Mouse (Mus musculus) kidney, embryonic 14.5 days (tissue): ENCODE measurements around the gene Llgl2. TPM values are rescaled to one million over a fixed set of nuclear protein-coding genes. Genes with fewer than 3 reads are reported as not detected.

Experiments used
- ATAC-seq: fragments of 200-750 bp; cut with Nextera tagmentation; 2 replicates; pipeline ENCODE4 v1.8.0; 2017; ENCODE audit warnings: moderate number of reproducible peaks, mild to moderate bottlenecking, moderate TSS enrichment, moderate library complexity; ENCODE audit not compliant: low FRiP score, low TSS enrichment
- H3K27ac ChIP-seq: fragments of 300-500 bp; sonication (generic); 2 replicates; pipeline ENCODE4 v1.5.1; 2014; ENCODE audit warnings: low read depth, mild to moderate bottlenecking, low read length, moderate library complexity, mixed read lengths
- H3K27me3 ChIP-seq: fragments of 300-500 bp; sonication (generic); 2 replicates; pipeline ENCODE4 v1.6.1; 2014; ENCODE audit warnings: mild to moderate bottlenecking, low read length; ENCODE audit not compliant: control insufficient read depth, insufficient read depth
- H3K36me3 ChIP-seq: fragments of 300-500 bp; sonication (generic); 2 replicates; pipeline ENCODE4 v1.6.1; 2014; ENCODE audit warnings: low read length, mixed read lengths; ENCODE audit not compliant: control insufficient read depth, insufficient read depth
- H3K4me1 ChIP-seq: fragments of 300-500 bp; sonication (generic); 2 replicates; pipeline ENCODE4 v1.6.1; 2014; ENCODE audit warnings: low read length, mixed read lengths; ENCODE audit not compliant: control insufficient read depth, insufficient read depth
- H3K4me2 ChIP-seq: fragments of 300-500 bp; sonication (generic); replicated peaks from 2 replicates; pipeline ENCODE4 v1.6.1; 2014; ENCODE audit warnings: low read depth, mild to moderate bottlenecking, low read length
- H3K4me3 ChIP-seq: fragments of 300-500 bp; sonication (generic); 2 replicates; pipeline ENCODE4 v1.5.1; 2014; ENCODE audit warnings: mild to moderate bottlenecking, low read length
- H3K9ac ChIP-seq: fragments of 300-500 bp; sonication (generic); 2 replicates; pipeline ENCODE4 v1.6.1; 2014; ENCODE audit warnings: low read depth, mild to moderate bottlenecking, low read length, moderate library complexity
- H3K9me3 ChIP-seq: fragments of 300-500 bp; sonication (generic); 2 replicates; pipeline ENCODE4 v1.6.1; 2016; ENCODE audit warnings: low read length; ENCODE audit not compliant: control insufficient read depth
- WGBS: fragments of 180-500 bp; shearing (Covaris S2); extraction: QIAGEN DNeasy Blood & Tissue Kit; methylation state at CpG from one replicate; pipeline ENCODE4 v1.1.7; 2014; 5-methylcytosine and 5-hydroxymethylcytosine counted together
- polyA plus RNA-seq: library from polyadenylated mRNA; unstranded; fragments of >200 nt; fragmentation: Nextera tagmentation; extraction: Ambion mirVana; gene quantifications from 2 replicates; pipeline ENCODE4 v1.2.1, GENCODE M21; 2014

Gene Llgl2
- polyA plus RNA-seq, 1 experiment from 2014 or later: 28.7 TPM

DNA sequence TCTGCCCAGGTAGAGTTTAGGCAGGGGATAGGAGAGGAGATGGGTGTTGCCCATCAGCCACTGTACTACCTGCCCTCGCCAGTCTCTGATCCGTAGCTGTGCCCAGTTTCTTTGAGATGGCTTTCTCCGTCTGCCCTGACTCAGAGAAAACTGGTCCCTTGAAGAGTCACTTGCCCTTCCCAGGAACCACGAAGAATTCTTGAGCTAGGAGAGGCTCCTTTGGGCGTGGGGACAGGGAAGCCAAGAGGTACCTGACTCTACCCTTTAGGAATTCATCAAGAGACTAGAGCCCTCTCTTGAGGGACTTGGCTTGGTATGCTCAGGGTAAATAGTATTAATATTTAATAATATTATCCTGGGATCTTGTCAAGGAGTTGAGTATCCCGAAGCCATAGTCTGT is 3.8 kb downstream of the Llgl2 start:
- Histone ChIP-seq H3K36me3 (no peaks in the 10 kb centered on the region), H3K27me3 (no peaks in the 10 kb centered on the region), H3K4me1 (peaks cover 46% of the 10 kb centered on the region), H3K9me3 (no peaks in the 10 kb centered on the region), H3K27ac (no peak overlapping the region), H3K9ac (no peak overlapping the region), H3K4me3 (no peak overlapping the region), H3K4me2 (no peak overlapping the region)
- no peak for ATAC-seq
- WGBS: 92% methylated on average over 6 of the region's 6 CpGs

DNA sequence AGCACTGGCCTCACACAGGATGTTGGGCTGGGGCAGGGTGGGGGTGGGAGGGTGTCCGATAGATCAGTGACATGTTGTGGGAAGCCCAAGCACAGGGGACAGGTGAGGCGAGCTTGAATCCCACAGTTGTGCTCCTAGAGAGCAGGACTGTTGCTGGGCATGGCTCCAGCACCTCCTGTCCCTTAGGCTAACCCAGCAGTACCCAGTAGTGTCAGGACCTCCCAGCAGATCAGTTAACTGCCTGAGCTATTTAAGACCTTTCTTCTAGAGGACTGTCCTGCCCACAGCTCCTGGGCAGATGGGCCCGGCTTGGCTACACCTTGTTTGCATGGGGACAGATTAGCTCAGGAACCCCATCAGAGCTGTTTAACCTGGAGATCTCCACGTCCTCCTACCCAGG is 5.2 kb downstream of the Llgl2 start:
- Histone ChIP-seq H3K9me3 (no peaks in the 10 kb centered on the region), H3K36me3 (no peaks in the 10 kb centered on the region), H3K4me3 (no peak overlapping the region), H3K27me3 (no peaks in the 10 kb centered on the region), H3K4me2 (no peak overlapping the region), H3K9ac (no peak overlapping the region), H3K4me1 (peaks cover 60% of the 10 kb centered on the region), H3K27ac (no peak overlapping the region)
- WGBS: 53% methylated on average over 4 of the region's 4 CpGs
- no peak for ATAC-seq

DNA sequence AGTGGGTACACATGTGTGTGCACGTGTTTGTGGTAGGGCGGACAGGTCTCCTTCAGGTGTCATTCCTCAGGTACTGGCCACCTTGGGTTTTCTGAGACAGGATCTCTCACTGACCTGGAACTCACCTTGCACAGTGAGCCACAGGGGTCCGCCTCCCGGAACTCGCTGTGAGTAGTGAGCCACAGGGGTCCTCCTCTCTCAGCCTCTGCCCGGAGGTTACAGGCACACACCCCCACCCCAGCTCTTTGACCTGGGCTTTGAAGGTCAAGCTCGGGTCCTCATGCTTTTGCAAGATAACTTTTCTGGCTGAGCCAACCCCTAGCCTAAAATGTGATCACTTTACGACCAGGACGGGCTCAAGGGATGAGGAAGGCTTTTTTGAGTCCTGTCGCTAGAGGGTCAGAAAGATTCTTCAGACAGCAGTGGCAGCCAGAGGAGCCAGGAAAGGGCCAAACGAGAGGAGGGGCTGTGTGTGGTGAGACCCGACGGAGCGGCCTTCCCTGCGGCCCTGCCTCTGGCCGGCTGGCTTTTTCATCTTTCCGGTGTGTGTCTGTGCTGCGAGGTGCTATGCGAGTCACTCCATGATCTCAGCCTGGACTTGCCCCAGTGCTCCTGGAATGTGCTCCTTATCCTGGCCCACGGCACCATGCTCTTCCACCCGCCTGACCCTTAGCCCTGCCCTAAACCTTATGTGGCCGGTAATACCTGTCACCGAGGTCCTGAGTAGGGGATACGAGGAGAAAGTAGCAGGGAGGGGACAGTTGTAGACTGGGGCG is 6.9 kb downstream of the Llgl2 start:
- Histone ChIP-seq H3K4me3 (no peak overlapping the region), H3K4me2 (peak overlapping the region; percentile 10; the same call in 1 of the 2 replicates), H3K9me3 (no peaks in the 10 kb centered on the region), H3K9ac (no peak overlapping the region; the same call in 1 of the 2 replicates), H3K4me1 (peaks cover 66% of the 10 kb centered on the region), H3K36me3 (no peaks in the 10 kb centered on the region), H3K27me3 (no peaks in the 10 kb centered on the region), H3K27ac (peak overlapping the region; percentile 90; the same call in 1 of the 2 replicates)
- ATAC-seq: peak; percentile 17; the same call in 1 of the 2 replicates
- 19% methylated on average over 25 of the region's 25 CpGs for WGBS

DNA sequence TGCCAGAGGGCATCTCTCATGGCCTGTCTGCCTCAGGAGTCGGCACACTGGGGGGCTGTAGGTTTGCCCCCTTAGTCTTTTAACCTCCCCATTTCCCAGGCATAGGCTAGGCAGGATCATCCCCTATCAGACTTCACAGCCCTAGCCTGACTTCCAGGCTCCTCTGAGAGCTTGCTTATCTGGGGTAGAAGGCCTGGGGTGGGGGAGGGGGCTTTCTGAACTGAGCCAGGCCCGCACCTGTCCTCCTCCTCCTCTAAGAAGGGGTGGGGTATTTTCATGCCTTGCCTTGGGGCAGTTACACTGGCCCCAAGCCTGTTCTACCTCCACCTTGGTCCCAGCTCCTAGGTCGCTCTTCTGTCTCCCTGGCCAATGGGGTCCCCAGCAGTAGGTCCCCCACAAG is 7.7 kb downstream of the Llgl2 start:
- peaks cover 66% of the 10 kb centered on the region for H3K4me1 ChIP-seq
- H3K27ac ChIP-seq: peak overlapping the region; percentile 90
- H3K4me2 ChIP-seq: no peak overlapping the region
- no peaks in the 10 kb centered on the region for H3K9me3 ChIP-seq
- no peak overlapping the region for H3K4me3 ChIP-seq
- WGBS: 30% methylated on average over 3 of the region's 3 CpGs
- ATAC-seq: peak; percentile 5; the same call in 1 of the 2 replicates
- no peak overlapping the region; the same call in 1 of the 2 replicates for H3K9ac ChIP-seq
- H3K27me3 ChIP-seq: no peaks in the 10 kb centered on the region
- no peaks in the 10 kb centered on the region for H3K36me3 ChIP-seq

DNA sequence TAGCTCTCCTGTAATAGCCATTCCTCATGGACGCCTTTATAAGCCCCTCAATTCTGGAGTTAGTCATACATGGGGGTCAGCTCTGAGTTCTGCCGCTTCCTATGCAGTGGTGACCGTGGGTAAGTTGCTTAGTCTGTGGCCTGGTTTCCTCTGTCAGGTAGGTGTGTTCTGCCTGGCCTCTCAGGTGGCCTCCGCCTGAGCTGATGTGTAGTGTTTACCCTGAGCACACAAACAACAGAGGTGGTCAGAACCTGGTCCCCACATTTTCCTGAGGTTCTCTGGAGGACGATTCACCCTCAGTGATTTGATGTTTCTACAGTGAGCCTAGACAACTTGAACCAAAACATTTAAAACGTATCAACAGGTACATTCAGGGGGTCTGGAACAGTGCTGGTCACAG is 8.2 kb downstream of the Llgl2 start:
- Histone ChIP-seq H3K27ac (peak overlapping the region; percentile 90), H3K9me3 (no peaks in the 10 kb centered on the region), H3K4me1 (peaks cover 70% of the 10 kb centered on the region), H3K9ac (no peak overlapping the region), H3K36me3 (no peaks in the 10 kb centered on the region), H3K4me3 (no peak overlapping the region), H3K27me3 (no peaks in the 10 kb centered on the region), H3K4me2 (peak overlapping the region; percentile 23; the same call in 1 of the 2 replicates)
- ATAC-seq: no peak
- WGBS: 50% methylated on average over 6 of the region's 6 CpGs

DNA sequence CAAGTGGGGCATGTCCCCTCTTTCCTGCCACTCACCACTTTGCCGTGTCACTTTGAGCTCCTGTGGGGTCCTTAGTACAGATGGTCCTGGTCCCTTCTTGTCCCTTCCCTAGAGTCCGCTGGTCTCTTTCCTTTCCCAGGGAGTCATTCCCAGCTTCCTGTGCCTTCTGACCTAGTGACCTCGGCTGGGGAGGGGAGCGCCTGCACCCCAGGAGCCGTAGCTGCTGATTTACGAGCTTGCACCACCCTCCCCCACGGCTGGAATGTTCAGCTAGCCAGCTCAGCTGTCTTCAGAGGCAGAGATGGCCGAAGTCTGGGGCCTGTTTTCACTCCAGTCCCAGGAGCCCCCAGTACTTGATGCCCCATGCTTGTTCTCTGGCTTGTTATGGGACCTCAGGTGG is 8.7 kb downstream of the Llgl2 start:
- Histone ChIP-seq H3K9ac (0 out of 2 replicates have a peak overlapping the region, but pooled peaks have one; percentile 5), H3K9me3 (no peaks in the 10 kb centered on the region), H3K36me3 (no peaks in the 10 kb centered on the region), H3K27ac (peak overlapping the region; percentile 90), H3K4me3 (no peak overlapping the region), H3K27me3 (no peaks in the 10 kb centered on the region), H3K4me2 (peak overlapping the region; percentile 23), H3K4me1 (peaks cover 71% of the 10 kb centered on the region)
- peak; percentile 22 for ATAC-seq
- 0% methylated on average over 8 of the region's 8 CpGs for WGBS

- WGBS: 13% methylated on average over 8 of the region's 8 CpGs
- Histone ChIP-seq H3K4me1 (peaks cover 71% of the 10 kb centered on the region), H3K4me3 (no peak overlapping the region), H3K9me3 (no peaks in the 10 kb centered on the region), H3K27me3 (no peaks in the 10 kb centered on the region), H3K36me3 (no peaks in the 10 kb centered on the region), H3K9ac (peak overlapping the region; percentile 5; the same call in 1 of the 2 replicates), H3K27ac (peak overlapping the region; percentile 90), H3K4me2 (peak overlapping the region; percentile 23; the same call in 1 of the 2 replicates)
- peak; percentile 8; the same call in 1 of the 2 replicates for ATAC-seq
Measured at GRCm38 (mm10) chr11:115833021-115833513, 9.2 kb downstream of the Llgl2 start.

DNA sequence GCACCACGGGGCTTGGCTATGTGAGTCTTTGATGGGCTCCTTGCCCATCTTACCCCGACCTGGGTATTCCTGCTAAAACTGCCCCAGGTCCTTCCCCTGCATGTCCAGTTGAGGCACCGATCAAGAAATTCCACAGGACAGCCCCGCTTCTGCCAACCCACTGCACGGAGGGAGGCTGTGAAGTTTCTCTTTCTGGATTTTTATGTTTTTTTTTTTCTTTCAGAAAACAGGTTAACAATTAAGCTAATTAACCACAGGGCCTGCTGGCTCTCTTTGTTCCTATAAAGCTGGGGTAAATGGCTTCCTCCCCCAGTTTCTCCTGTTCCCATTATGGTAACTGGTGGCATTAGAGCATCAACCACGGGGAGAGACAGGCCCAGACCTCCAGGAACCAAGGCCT is 10.2 kb downstream of the Llgl2 start:
- Histone ChIP-seq H3K27ac (peak overlapping the region; percentile 90), H3K9ac (0 out of 2 replicates have a peak overlapping the region, but pooled peaks have one; percentile 20), H3K9me3 (no peaks in the 10 kb centered on the region), H3K4me3 (no peak overlapping the region), H3K27me3 (no peaks in the 10 kb centered on the region), H3K4me2 (peak overlapping the region; percentile 2; the same call in 1 of the 2 replicates), H3K4me1 (peaks cover 70% of the 10 kb centered on the region), H3K36me3 (no peaks in the 10 kb centered on the region)
- ATAC-seq: no peak
- 53% methylated on average over 6 of the region's 6 CpGs for WGBS
